Mouse (Mus musculus) left cerebral cortex, adult 2 months (tissue): ENCODE results near the gene Gm14632. TPM values are rescaled to one million over a fixed set of nuclear protein-coding genes. Genes with fewer than 3 reads are reported as not detected.
"Not testable (repeated sequence)": the region's sequence is repeated elsewhere in the genome, so short reads cannot be mapped to it uniquely, and the experiment has no call there.

Experiments used
- DNase-seq, 2 experiments: peaks; one replicate each; pipeline ENCODE4 v3.0.0; 2021 to 2022; ENCODE audit warnings: low spot score in 2 of 2, mixed read lengths in 1 of 2; ENCODE audit errors: extremely low spot score in 1 of 2
- H3K27ac ChIP-seq: fragments of 200-600 bp; 2 replicates; pipeline ENCODE4 v1.8.1; 2022
- H3K4me3 ChIP-seq: fragments of 200-600 bp; 2 replicates; pipeline ENCODE4 v1.8.1; 2022
- intact Hi-C: fragments of 180-260 bp; cut with DNase I; formaldehyde crosslinking; loops from one replicate; pipeline ENCODE4 v1.15.1; 2025
- long read RNA-seq, 2 experiments: library from polyadenylated mRNA; stranded (forward); transcript quantifications; one replicate each; pipeline ENCODE4 v2.0.0; 2021; ENCODE audit warnings: borderline mapping rate in 2 of 2
- total RNA-seq, 2 experiments: library from RNA; stranded (reverse); gene quantifications; 2 replicates each; pipeline ENCODE4 v1.2.3; 2021

The Gm14632 gene
- total RNA-seq, result not detected
- long read RNA-seq, experiment 1, result 0 reads
- long read RNA-seq, experiment 2, result 0 reads

- H3K27ac ChIP-seq, H3K4me3 ChIP-seq, DNase-seq, intact Hi-C loops: not testable (repeated sequence)
Observed at GRCm38 (mm10) chrX:30329472-30329871, at the start of gene Gm14632. Gene Gm14632 (plus strand): TSS chrX:30329772.
